Mouse (Mus musculus): ENCODE results near the gene C2cd4d.

The C2cd4d gene

DNA sequence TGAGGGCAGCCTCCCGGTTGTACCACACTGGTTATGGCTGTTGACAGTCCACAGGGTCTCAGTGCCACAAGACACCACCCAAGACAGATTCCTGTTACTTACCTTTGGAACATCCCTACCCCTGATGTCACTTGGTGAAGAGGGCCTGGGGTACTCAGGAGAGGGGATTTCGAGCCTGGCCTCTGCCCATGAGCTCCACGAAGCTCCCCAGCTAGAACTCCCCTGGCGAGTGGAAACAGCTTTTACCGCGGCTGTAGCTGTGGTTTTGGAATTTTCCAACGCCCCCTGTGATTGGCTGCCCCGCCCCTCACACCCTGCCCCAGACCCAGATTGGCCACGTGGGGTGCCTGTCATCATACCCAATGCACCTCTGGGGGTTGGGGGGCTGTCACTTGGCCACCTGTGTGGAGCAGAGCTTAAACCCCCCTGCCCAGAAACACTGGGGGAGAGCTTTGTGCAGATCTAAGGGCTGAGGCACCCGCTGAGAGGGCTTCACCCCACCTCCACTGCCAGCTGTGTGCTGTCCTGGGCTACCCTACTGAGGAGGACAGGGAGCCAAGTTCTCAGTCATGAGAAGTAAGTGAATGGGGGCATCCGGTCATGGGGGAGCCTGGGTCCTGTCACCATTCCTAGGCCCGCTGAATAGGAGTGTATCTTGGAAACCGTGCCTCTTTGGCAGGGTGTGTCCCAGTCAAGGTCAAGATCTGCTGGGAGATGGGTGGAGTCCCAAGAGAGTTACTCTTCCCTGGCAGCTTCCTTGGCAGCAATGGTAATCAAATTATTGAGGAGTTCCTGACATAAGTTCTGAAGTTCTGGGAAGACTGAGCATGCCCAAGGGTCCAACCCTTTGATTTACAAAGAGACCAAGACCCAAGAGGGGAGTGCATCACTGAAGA lies 15.0 kb downstream of the C2cd4d start:
- no peak for DNase-seq (ENCODE audit: low spot score)

GRCm38 (mm10) chr3:94379831-94380510 lies 17.7 kb downstream of the C2cd4d start:
- no peak for DNase-seq (ENCODE audit: low spot score)

- DNase-seq (ENCODE audit: low spot score), result no peak
These were observed 20.1 kb downstream of the C2cd4d start for GRCm38 (mm10) chr3:94382308-94382707.

- no peak for DNase-seq (ENCODE audit: low spot score)
These were observed 21.2 kb downstream of the C2cd4d start for GRCm38 (mm10) chr3:94383476-94383875.

GRCm38 (mm10) chr3:94386671-94387070 lies 24.4 kb downstream of the C2cd4d start:
- DNase-seq (ENCODE audit: low spot score), result no peak

DNA sequence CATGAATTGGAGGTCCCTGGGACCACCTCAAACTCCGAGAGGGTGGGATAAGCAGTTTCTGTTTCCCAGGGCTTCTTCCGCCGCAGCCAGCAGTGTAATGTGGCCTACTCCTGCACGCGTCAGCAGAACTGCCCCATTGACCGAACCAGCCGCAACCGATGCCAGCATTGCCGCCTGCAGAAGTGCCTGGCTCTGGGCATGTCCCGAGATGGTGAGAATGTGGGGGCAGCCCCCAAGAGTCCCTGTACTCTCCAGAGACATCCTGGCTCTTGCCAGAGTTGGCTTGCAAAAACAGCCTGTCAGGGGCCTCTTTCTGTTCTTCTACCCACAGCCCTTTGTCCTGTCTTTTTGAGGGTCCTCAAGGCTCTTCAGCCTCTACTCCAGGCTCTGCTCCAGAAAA lies 25.2 kb downstream of the C2cd4d start:
- no peak for DNase-seq (ENCODE audit: low spot score)

- no peak for DNase-seq (ENCODE audit: low spot score)
These were observed 25.8 kb downstream of the C2cd4d start for GRCm38 (mm10) chr3:94388047-94388446.

DNA sequence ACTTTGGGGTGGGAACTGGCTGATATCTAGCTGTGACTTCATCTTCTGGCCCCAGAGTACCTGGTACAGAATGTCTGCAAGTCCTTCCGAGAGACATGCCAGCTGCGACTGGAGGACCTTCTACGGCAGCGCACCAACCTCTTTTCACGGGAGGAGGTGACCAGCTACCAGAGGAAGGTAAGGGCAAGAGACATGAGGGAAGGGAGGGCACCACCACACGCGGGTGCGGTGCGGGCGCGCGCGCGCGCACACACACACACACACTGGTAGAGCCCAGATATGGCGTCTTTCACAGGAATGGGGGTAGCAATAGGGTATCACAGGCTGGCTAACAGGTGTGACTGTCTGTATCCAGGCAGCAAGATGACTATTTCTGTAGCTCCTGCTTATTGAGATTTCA lies 27.2 kb downstream of the C2cd4d start:
- no peak for DNase-seq (ENCODE audit: low spot score)

- no peak for DNase-seq (ENCODE audit: low spot score)
These were observed 28.8 kb downstream of the C2cd4d start for GRCm38 (mm10) chr3:94391001-94391400.

GRCm38 (mm10) chr3:94392128-94392527 lies 29.9 kb downstream of the C2cd4d start:
- no peak for DNase-seq (ENCODE audit: low spot score)

DNA sequence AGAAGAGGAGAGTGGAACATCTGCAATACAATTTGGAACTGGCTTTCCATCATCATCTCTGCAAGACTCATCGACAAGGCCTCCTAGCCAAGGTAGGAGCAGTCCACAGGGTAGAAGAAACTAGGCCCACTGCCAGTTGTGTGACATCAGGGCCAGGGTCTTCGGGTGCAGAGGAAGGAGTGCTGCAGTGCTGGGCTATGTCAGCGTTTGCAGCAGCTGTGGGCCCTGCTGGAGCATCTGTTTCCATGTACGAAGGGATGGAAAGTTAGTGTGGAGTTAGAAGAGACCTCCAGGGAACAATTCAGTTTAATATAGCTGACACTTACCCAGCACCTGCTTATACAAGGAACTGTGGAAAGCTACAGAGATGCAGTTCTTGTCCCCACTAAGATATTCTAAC lies 30.8 kb downstream of the C2cd4d start:
- no peak for DNase-seq (ENCODE audit: low spot score)

DNA sequence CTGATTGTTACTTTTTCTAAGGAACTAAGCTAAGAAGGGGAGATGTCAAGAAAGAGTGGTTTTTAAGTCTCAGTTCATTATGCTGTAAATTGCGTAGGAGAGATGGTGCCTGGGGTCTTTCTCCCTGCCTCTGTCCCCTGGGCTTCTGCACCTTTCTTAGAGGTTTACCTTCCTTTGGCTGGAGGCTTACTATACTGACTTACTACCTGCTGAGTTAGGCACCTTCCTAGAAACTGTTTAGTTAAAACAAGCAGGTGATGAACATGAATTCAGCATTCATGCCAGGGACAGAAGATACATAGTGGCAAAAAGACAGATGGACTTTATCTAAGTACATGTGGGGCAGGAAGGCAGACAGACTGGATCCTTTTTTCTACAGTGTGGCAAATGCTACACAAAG lies 34.1 kb downstream of the C2cd4d start:
- no peak for DNase-seq (ENCODE audit: low spot score)

- DNase-seq (ENCODE audit: low spot score), result no peak
These were observed 34.6 kb downstream of the C2cd4d start for GRCm38 (mm10) chr3:94396851-94397250.

GRCm38 (mm10) chr3:94398217-94398616 lies 36.0 kb downstream of the C2cd4d start, which contains the start of gene Lingo4:
Gene Lingo4, plus strand, starts transcription at chr3:94398517.
- DNase-seq (ENCODE audit: low spot score), result no peak

DNA sequence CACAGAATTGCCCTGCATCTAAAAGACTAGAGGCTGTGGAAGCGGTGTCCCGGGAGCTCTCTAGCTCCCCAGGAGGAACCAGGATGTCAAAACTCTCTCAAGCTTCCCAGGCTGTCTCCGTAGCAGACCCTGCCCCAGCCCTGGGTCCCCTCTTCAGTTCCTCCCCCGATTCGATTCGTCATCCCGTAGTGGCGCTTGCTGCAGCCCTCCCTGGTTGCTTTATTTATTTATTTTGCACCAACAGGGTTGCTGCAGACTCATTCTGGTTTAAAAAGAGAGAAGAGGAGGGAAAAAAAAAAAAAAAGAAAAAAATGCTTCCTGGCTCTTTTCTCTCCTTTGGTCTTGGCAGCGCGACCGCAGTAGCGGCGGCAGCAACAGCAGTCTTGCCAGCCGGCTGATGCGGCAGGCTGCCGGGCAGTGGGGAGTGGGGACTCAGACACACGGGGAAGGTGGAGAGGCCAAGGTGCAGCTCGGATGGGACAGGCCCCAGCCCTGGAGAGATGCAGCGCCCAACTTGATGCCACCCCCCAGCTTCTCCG lies 36.8 kb downstream of the C2cd4d start:
- DNase-seq (ENCODE audit: low spot score), result peak; percentile 15

- DNase-seq (ENCODE audit: low spot score), result no peak
These were observed 37.5 kb downstream of the C2cd4d start for GRCm38 (mm10) chr3:94399663-94400310.

- no peak for DNase-seq (ENCODE audit: low spot score)
These were observed 40.2 kb downstream of the C2cd4d start for GRCm38 (mm10) chr3:94402451-94402850.

DNA sequence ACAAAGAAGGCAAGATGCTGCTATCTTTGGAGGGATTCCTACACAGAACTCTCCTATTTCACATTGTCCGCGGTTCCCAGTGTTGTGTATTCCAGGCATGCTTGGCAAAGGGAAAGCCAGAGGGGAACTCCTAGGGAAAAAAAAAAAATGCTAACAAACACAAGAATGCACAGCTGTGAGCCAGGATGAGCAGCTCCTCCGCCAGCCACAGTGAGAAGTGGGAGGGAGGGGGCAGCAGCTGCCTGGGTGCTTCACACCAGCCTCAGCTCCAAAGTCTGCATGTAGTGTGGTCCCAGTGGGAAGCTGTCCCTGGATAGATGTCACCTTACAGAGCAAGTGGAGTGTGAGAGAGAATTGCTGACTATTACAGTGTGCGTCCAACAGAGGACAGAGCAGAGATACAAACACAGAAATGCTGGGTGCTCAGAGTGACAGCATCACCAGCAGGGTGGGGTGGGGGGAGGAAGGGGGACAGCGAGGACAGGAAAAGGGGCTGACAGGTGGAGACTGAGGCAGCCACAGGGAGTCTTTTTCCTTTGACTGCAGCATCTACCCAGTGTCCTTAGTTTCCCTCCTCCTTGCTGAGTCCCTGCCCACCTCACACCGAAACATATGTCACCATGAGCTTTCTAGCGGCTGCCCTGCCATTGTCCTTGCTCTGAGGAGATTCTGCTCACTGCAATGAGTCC lies 42.3 kb downstream of the C2cd4d start:
- DNase-seq (ENCODE audit: low spot score), result no peak

DNA sequence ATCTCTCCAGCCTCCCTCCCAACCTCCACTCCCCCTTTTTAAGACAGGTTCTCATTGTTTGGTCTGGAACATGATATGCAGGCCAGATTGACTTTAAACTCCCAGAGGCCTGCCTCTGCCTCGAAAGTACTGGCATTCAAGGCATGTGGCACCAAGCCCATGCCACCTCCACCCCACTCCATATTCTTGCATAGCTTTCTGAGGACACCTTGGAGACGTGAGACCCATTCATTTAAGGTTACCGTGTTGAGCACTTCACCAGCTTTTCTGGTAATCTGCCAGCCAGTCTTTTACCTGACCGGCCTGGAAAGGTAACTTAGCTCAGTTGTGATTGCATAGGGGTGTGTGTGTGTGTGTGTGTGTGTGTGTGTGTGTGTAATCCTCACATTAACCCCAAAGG lies 43.3 kb downstream of the C2cd4d start:
- DNase-seq (ENCODE audit: low spot score), result no peak

DNA sequence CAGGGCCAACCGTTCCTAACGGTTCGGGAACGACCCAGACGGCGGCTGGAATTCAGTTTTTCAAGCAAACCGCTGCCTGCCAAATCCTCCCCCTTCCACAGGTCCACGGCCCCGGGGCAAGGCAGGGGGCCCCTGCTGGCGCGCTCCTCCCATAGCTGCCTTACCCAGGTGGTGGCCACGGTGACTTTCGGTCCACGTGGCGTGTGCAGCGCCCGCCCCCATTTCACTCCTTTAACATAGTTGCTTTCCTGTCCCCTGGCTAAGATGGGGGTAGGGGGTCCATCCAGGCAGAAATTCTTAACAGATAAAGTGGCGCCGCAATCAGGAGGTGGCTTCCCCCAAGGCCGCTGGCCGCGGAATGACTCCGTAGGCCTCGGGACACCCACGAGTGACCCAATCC lies 50.3 kb downstream of the C2cd4d start:
- DNase-seq (ENCODE audit: low spot score), result no peak

GRCm38 (mm10) chr3:94413031-94413679 lies 50.9 kb downstream of the C2cd4d start, which contains the start of gene Tdrkh:
Gene Tdrkh, plus strand, starts transcription at chr3:94413273.
- DNase-seq (ENCODE audit: low spot score), result peak; percentile 98
